Mouse (Mus musculus): ENCODE measurements around the gene Nudt16l1. TPM values are rescaled to one million over a fixed set of nuclear protein-coding genes. Genes with fewer than 3 reads are reported as not detected.

Gene Nudt16l1
- polyA plus RNA-seq, 1 experiment from 2014 or later: 179 TPM

GRCm38 (mm10) chr16:4923996-4924395, 14.6 kb upstream of the Nudt16l1 start:
- H3K36me3 ChIP-seq (ENCODE audit: control insufficient read depth, insufficient read depth, low read length): peaks cover 86% of the 10 kb centered on the region
- no peak overlapping the region for H3K4me2 ChIP-seq (ENCODE audit: low read length)
- no peaks in the 10 kb centered on the region for H3K4me1 ChIP-seq (ENCODE audit: control insufficient read depth, insufficient read depth, low read length)
- DNase-seq (ENCODE audit: low spot score): no peak
- 93% methylated on average over 5 of the region's 5 CpGs for WGBS
- H3K27me3 ChIP-seq (replicated peaks; ENCODE audit: control insufficient read depth, insufficient read depth, low read length): no peaks in the 10 kb centered on the region
- no peak for ATAC-seq
- no peak overlapping the region for H3K9ac ChIP-seq (ENCODE audit: low read length)
- no peak overlapping the region for H3K27ac ChIP-seq (ENCODE audit: low read depth, low read length)
- no peak overlapping the region for H3K4me3 ChIP-seq (ENCODE audit: low read depth, low read length)
- H3K9me3 ChIP-seq (replicated peaks; ENCODE audit: control insufficient read depth, low read length): no peaks in the 10 kb centered on the region

- Histone ChIP-seq H3K4me2 (ENCODE audit: low read length) (no peak overlapping the region), H3K36me3 (ENCODE audit: control insufficient read depth, insufficient read depth, low read length) (peaks cover 96% of the 10 kb centered on the region), H3K9me3 (replicated peaks; ENCODE audit: control insufficient read depth, low read length) (no peaks in the 10 kb centered on the region), H3K27ac (ENCODE audit: low read depth, low read length) (no peak overlapping the region), H3K27me3 (replicated peaks; ENCODE audit: control insufficient read depth, insufficient read depth, low read length) (no peaks in the 10 kb centered on the region), H3K4me3 (ENCODE audit: low read depth, low read length) (no peak overlapping the region), H3K4me1 (ENCODE audit: control insufficient read depth, insufficient read depth, low read length) (no peaks in the 10 kb centered on the region), H3K9ac (ENCODE audit: low read length) (no peak overlapping the region)
- ATAC-seq (no peak), DNase-seq (ENCODE audit: low spot score) (no peak)
- 93% methylated on average over 7 of the region's 7 CpGs for WGBS
Observed at GRCm38 (mm10) chr16:4927967-4928366, 10.6 kb upstream of the Nudt16l1 start.

GRCm38 (mm10) chr16:4928474-4928873, 10.1 kb upstream of the Nudt16l1 start:
- Histone ChIP-seq H3K4me2 (ENCODE audit: low read length) (no peak overlapping the region), H3K27me3 (replicated peaks; ENCODE audit: control insufficient read depth, insufficient read depth, low read length) (no peaks in the 10 kb centered on the region), H3K4me3 (ENCODE audit: low read depth, low read length) (no peak overlapping the region), H3K9ac (ENCODE audit: low read length) (no peak overlapping the region), H3K4me1 (ENCODE audit: control insufficient read depth, insufficient read depth, low read length) (no peaks in the 10 kb centered on the region), H3K9me3 (replicated peaks; ENCODE audit: control insufficient read depth, low read length) (no peaks in the 10 kb centered on the region), H3K27ac (ENCODE audit: low read depth, low read length) (no peak overlapping the region), H3K36me3 (ENCODE audit: control insufficient read depth, insufficient read depth, low read length) (peaks cover 96% of the 10 kb centered on the region)
- 87% methylated on average over 2 of the region's 2 CpGs for WGBS
- no peak for DNase-seq (ENCODE audit: low spot score)
- ATAC-seq: no peak

- DNase-seq (ENCODE audit: low spot score) (no peak), ATAC-seq (no peak)
- Histone ChIP-seq H3K9me3 (replicated peaks; ENCODE audit: control insufficient read depth, low read length) (no peaks in the 10 kb centered on the region), H3K4me3 (ENCODE audit: low read depth, low read length) (no peak overlapping the region), H3K27me3 (replicated peaks; ENCODE audit: control insufficient read depth, insufficient read depth, low read length) (no peaks in the 10 kb centered on the region), H3K27ac (ENCODE audit: low read depth, low read length) (no peak overlapping the region), H3K36me3 (ENCODE audit: control insufficient read depth, insufficient read depth, low read length) (peaks cover 89% of the 10 kb centered on the region), H3K4me2 (ENCODE audit: low read length) (no peak overlapping the region), H3K9ac (ENCODE audit: low read length) (no peak overlapping the region), H3K4me1 (ENCODE audit: control insufficient read depth, insufficient read depth, low read length) (no peaks in the 10 kb centered on the region)
- WGBS: 80% methylated on average over 3 of the region's 3 CpGs
Observed at GRCm38 (mm10) chr16:4932429-4932828, 6.1 kb upstream of the Nudt16l1 start.

GRCm38 (mm10) chr16:4935430-4935829, 3.1 kb upstream of the Nudt16l1 start:
- DNase-seq (ENCODE audit: low spot score) (no peak), ATAC-seq (no peak)
- Histone ChIP-seq H3K9me3 (replicated peaks; ENCODE audit: control insufficient read depth, low read length) (no peaks in the 10 kb centered on the region), H3K4me3 (ENCODE audit: low read depth, low read length) (no peak overlapping the region), H3K4me1 (ENCODE audit: control insufficient read depth, insufficient read depth, low read length) (peaks cover 4% of the 10 kb centered on the region; the same call in 1 of the 2 replicates), H3K36me3 (ENCODE audit: control insufficient read depth, insufficient read depth, low read length) (peaks cover 67% of the 10 kb centered on the region), H3K9ac (ENCODE audit: low read length) (no peak overlapping the region), H3K27me3 (replicated peaks; ENCODE audit: control insufficient read depth, insufficient read depth, low read length) (no peaks in the 10 kb centered on the region), H3K27ac (ENCODE audit: low read depth, low read length) (no peak overlapping the region), H3K4me2 (ENCODE audit: low read length) (no peak overlapping the region)
- WGBS: 98% methylated on average over 31 of the region's 31 CpGs

GRCm38 (mm10) chr16:4935931-4936703, 2.4 kb upstream of the Nudt16l1 start:
- WGBS: 92% methylated on average over 10 of the region's 10 CpGs
- peaks cover 4% of the 10 kb centered on the region; the same call in 1 of the 2 replicates for H3K4me1 ChIP-seq (ENCODE audit: control insufficient read depth, insufficient read depth, low read length)
- no peak overlapping the region for H3K27ac ChIP-seq (ENCODE audit: low read depth, low read length)
- ATAC-seq (no peak), DNase-seq (ENCODE audit: low spot score) (no peak)
- H3K36me3 ChIP-seq (ENCODE audit: control insufficient read depth, insufficient read depth, low read length): peaks cover 67% of the 10 kb centered on the region
- H3K9me3 ChIP-seq (replicated peaks; ENCODE audit: control insufficient read depth, low read length): no peaks in the 10 kb centered on the region
- no peak overlapping the region for H3K4me2 ChIP-seq (ENCODE audit: low read length)
- H3K4me3 ChIP-seq (ENCODE audit: low read depth, low read length): no peak overlapping the region
- H3K9ac ChIP-seq (ENCODE audit: low read length): no peak overlapping the region
- H3K27me3 ChIP-seq (replicated peaks; ENCODE audit: control insufficient read depth, insufficient read depth, low read length): no peaks in the 10 kb centered on the region

- Histone ChIP-seq H3K9me3 (replicated peaks; ENCODE audit: control insufficient read depth, low read length) (no peaks in the 10 kb centered on the region), H3K36me3 (ENCODE audit: control insufficient read depth, insufficient read depth, low read length) (peaks cover 67% of the 10 kb centered on the region), H3K4me2 (ENCODE audit: low read length) (no peak overlapping the region), H3K9ac (ENCODE audit: low read length) (no peak overlapping the region), H3K27ac (ENCODE audit: low read depth, low read length) (no peak overlapping the region), H3K4me1 (ENCODE audit: control insufficient read depth, insufficient read depth, low read length) (peaks cover 4% of the 10 kb centered on the region; the same call in 1 of the 2 replicates), H3K4me3 (ENCODE audit: low read depth, low read length) (no peak overlapping the region), H3K27me3 (replicated peaks; ENCODE audit: control insufficient read depth, insufficient read depth, low read length) (no peaks in the 10 kb centered on the region)
- DNase-seq (ENCODE audit: low spot score): no peak
- ATAC-seq: no peak
- WGBS: 96% methylated on average over 8 of the region's 8 CpGs
Observed at GRCm38 (mm10) chr16:4937351-4938190, 990 bp upstream of the Nudt16l1 start.

- Histone ChIP-seq H3K4me2 (ENCODE audit: low read length) (peak overlapping the region; percentile 78), H3K4me1 (ENCODE audit: control insufficient read depth, insufficient read depth, low read length) (peaks cover 4% of the 10 kb centered on the region; the same call in 1 of the 2 replicates), H3K9me3 (replicated peaks; ENCODE audit: control insufficient read depth, low read length) (no peaks in the 10 kb centered on the region), H3K36me3 (ENCODE audit: control insufficient read depth, insufficient read depth, low read length) (peaks cover 68% of the 10 kb centered on the region), H3K9ac (ENCODE audit: low read length) (peak overlapping the region; percentile 96), H3K4me3 (ENCODE audit: low read depth, low read length) (peak overlapping the region; percentile 96), H3K27ac (ENCODE audit: low read depth, low read length) (peak overlapping the region; percentile 70; the same call in 1 of the 2 replicates), H3K27me3 (replicated peaks; ENCODE audit: control insufficient read depth, insufficient read depth, low read length) (no peaks in the 10 kb centered on the region)
- WGBS: under 1% methylated on average over 28 of the region's 28 CpGs
- peak; percentile 98 for ATAC-seq
- peak; percentile 97 for DNase-seq (ENCODE audit: low spot score)
Observed at GRCm38 (mm10) chr16:4938989-4939388, 428 bp downstream of the Nudt16l1 start.

Measured in forebrain, embryonic 14.5 days (tissue).